20 mouse cellular contexts compared by ENCODE assay signal in the genomic region with DNA sequence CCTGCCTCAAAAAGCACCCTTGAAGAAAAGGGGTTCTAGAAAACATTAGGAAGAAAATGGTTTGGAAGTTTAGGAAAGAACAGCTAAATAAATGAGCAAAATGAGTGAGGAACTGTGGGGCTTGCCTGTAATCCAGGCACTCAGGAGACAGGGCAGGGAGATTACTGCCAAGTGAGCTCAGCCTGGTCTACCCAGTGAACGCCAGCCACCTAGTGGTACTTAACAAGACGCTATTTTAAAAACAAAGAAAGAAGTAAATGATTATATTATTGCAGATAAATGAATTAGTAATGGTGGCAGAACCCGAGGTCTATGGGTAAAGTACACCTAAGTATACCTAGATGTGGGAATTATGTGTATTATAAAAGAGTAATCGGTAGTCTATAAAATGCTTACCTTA.
DNase-seq lines count a peak whose midpoint lies in the region; ATAC-seq and TF ChIP-seq lines count a peak whose summit lies in the region.
"Had no signal": no experiment of that assay in that cellular context is flagged by ENCODE, and none has a peak within 500 bp of the region (broad histone marks: within the 10 kb centered on the region; RNA-seq: fewer than 3 reads in every experiment).

No protein-coding gene starts in this region.

- TF ChIP-seq CTCF in intestine, postnatal 0 days (IDR thresholded peaks at IDR 0.05; ENCODE audit: low read depth), result 0 out of 2 replicates have a peak, but pooled peaks have one; percentile 13

- H3K9me3 ChIP-seq in intestine, postnatal 0 days (ENCODE audit: control insufficient read depth), result no peaks in the 10 kb centered on the region
- H3K9me3 ChIP-seq in intestine, embryonic 16.5 days (ENCODE audit: control insufficient read depth, low read length), result no peaks in the 10 kb centered on the region
- H3K9me3 ChIP-seq in midbrain, embryonic 11.5 days (ENCODE audit: control insufficient read depth, low read length), result no peaks in the 10 kb centered on the region
- no peaks in the 10 kb centered on the region for H3K9me3 ChIP-seq in midbrain, embryonic 13.5 days
- H3K9me3 ChIP-seq: embryonic facial prominence, embryonic 12.5 days; heart, embryonic 13.5 days; hindbrain, embryonic 13.5 days; midbrain, embryonic 12.5 days; neural tube, embryonic 12.5 days had no signal

- H3K4me3 ChIP-seq in intestine, postnatal 0 days (ENCODE audit: low read depth, low read length), result no peak overlapping the region
- no peak overlapping the region for H3K4me3 ChIP-seq in intestine, embryonic 16.5 days (ENCODE audit: low read length)
- H3K4me3 ChIP-seq in midbrain, embryonic 11.5 days (ENCODE audit: low read depth, low read length), result no peak overlapping the region
- H3K4me3 ChIP-seq in midbrain, embryonic 13.5 days (replicated peaks), result no peak overlapping the region
- H3K4me3 ChIP-seq: embryonic facial prominence, embryonic 12.5 days; heart, embryonic 13.5 days; hindbrain, embryonic 13.5 days; midbrain, embryonic 12.5 days; neural tube, embryonic 12.5 days had no signal

- ATAC-seq in intestine, postnatal 0 days, result no peak
- ATAC-seq in intestine, embryonic 16.5 days, result no peak
- no peak for ATAC-seq in midbrain, embryonic 11.5 days (ENCODE audit: low FRiP score)
- ATAC-seq in midbrain, embryonic 13.5 days, result no peak
- no peak for ATAC-seq in activated CD4-positive, CD25-positive, alpha-beta regulatory T cell, adult 4 months
- ATAC-seq: CD4-positive, CD25-positive, alpha-beta regulatory T cell, adult 4 months; liver, postnatal 0 days had no signal

- no peak overlapping the region for H3K27ac ChIP-seq in intestine, postnatal 0 days (ENCODE audit: low read depth, low read length)
- H3K27ac ChIP-seq in intestine, embryonic 16.5 days (ENCODE audit: low read length), result no peak overlapping the region
- no peak overlapping the region for H3K27ac ChIP-seq in midbrain, embryonic 11.5 days (ENCODE audit: low read depth, low read length)
- no peak overlapping the region for H3K27ac ChIP-seq in midbrain, embryonic 13.5 days
- H3K27ac ChIP-seq: embryonic facial prominence, embryonic 12.5 days; heart, embryonic 13.5 days; hindbrain, embryonic 13.5 days; midbrain, embryonic 12.5 days; neural tube, embryonic 12.5 days had no signal

- peak; percentile 7 to 18 for DNase-seq in cerebellum, postnatal 14 days
- DNase-seq in cerebellum, postnatal 25 days, result no peak
- DNase-seq in midbrain, embryonic 11.5 days (ENCODE audit: low spot score, missing footprints), result peak; percentile 35
- DNase-seq: adrenal gland, adult 2 months; cerebellum, adult 8-10 months; kidney, postnatal 36 days; liver, postnatal 0 days; lung, postnatal 10 days; right cerebral cortex, postnatal 14 days; thymus, postnatal 14 days had no signal

- 73% methylated on average over 4 of the region's 4 CpGs for WGBS in intestine, postnatal 0 days
- 74% methylated on average over 4 of the region's 4 CpGs for WGBS in intestine, embryonic 16.5 days
- WGBS in midbrain, embryonic 11.5 days, result 73% methylated on average over 4 of the region's 4 CpGs
- 78% methylated on average over 4 of the region's 4 CpGs for WGBS in midbrain, embryonic 13.5 days

- no peaks in the 10 kb centered on the region for H3K36me3 ChIP-seq in intestine, postnatal 0 days (ENCODE audit: control insufficient read depth, insufficient read depth)
- H3K36me3 ChIP-seq in intestine, embryonic 16.5 days (ENCODE audit: control insufficient read depth, insufficient read depth, low read length), result no peaks in the 10 kb centered on the region
- H3K36me3 ChIP-seq in midbrain, embryonic 11.5 days (ENCODE audit: control insufficient read depth, insufficient read depth, low read length), result no peaks in the 10 kb centered on the region
- H3K36me3 ChIP-seq in midbrain, embryonic 13.5 days, result no peaks in the 10 kb centered on the region
- H3K36me3 ChIP-seq: embryonic facial prominence, embryonic 12.5 days; heart, embryonic 13.5 days; hindbrain, embryonic 13.5 days; midbrain, embryonic 12.5 days; neural tube, embryonic 12.5 days had no signal

- no peaks in the 10 kb centered on the region for H3K4me1 ChIP-seq in intestine, postnatal 0 days (replicated peaks; ENCODE audit: control insufficient read depth, insufficient read depth, low read length)
- H3K4me1 ChIP-seq in intestine, embryonic 16.5 days (ENCODE audit: control insufficient read depth, insufficient read depth, low read length), result no peaks in the 10 kb centered on the region
- no peaks in the 10 kb centered on the region for H3K4me1 ChIP-seq in midbrain, embryonic 11.5 days (ENCODE audit: control insufficient read depth, insufficient read depth, low read length)
- H3K4me1 ChIP-seq in midbrain, embryonic 13.5 days (replicated peaks), result no peaks in the 10 kb centered on the region
- H3K4me1 ChIP-seq: embryonic facial prominence, embryonic 12.5 days; hindbrain, embryonic 13.5 days; midbrain, embryonic 12.5 days; neural tube, embryonic 12.5 days had no signal

- H3K4me2 ChIP-seq in intestine, postnatal 0 days (replicated peaks; ENCODE audit: low read depth), result no peak overlapping the region
- no peak overlapping the region for H3K4me2 ChIP-seq in intestine, embryonic 16.5 days (ENCODE audit: low read depth, low read length)
- H3K4me2 ChIP-seq in midbrain, embryonic 11.5 days, result no peak overlapping the region
- no peak overlapping the region for H3K4me2 ChIP-seq in midbrain, embryonic 13.5 days (replicated peaks)
- H3K4me2 ChIP-seq: embryonic facial prominence, embryonic 12.5 days; heart, embryonic 13.5 days; hindbrain, embryonic 13.5 days; midbrain, embryonic 12.5 days; neural tube, embryonic 12.5 days had no signal

- H3K9ac ChIP-seq in intestine, postnatal 0 days (ENCODE audit: low read depth, low read length), result no peak overlapping the region
- H3K9ac ChIP-seq in intestine, embryonic 16.5 days (ENCODE audit: low read depth, low read length), result no peak overlapping the region
- H3K9ac ChIP-seq in midbrain, embryonic 11.5 days (ENCODE audit: low read length), result no peak overlapping the region
- H3K9ac ChIP-seq in midbrain, embryonic 13.5 days (replicated peaks), result no peak overlapping the region
- H3K9ac ChIP-seq: embryonic facial prominence, embryonic 12.5 days; heart, embryonic 13.5 days; hindbrain, embryonic 13.5 days; liver, postnatal 0 days; midbrain, embryonic 12.5 days; neural tube, embryonic 12.5 days had no signal

- H3K27me3 ChIP-seq in intestine, postnatal 0 days (replicated peaks; ENCODE audit: control insufficient read depth, insufficient read depth, low read length), result no peaks in the 10 kb centered on the region
- H3K27me3 ChIP-seq in intestine, embryonic 16.5 days (replicated peaks; ENCODE audit: control insufficient read depth, insufficient read depth, low read length), result no peaks in the 10 kb centered on the region
- no peaks in the 10 kb centered on the region for H3K27me3 ChIP-seq in midbrain, embryonic 11.5 days (ENCODE audit: control insufficient read depth, insufficient read depth, low read length)
- no peaks in the 10 kb centered on the region for H3K27me3 ChIP-seq in midbrain, embryonic 13.5 days
- H3K27me3 ChIP-seq: embryonic facial prominence, embryonic 12.5 days; heart, embryonic 13.5 days; hindbrain, embryonic 13.5 days; midbrain, embryonic 12.5 days; neural tube, embryonic 12.5 days had no signal

Comparison
In these comparisons a context has a peak if more than half of its experiments do, and no peak if none do; other contexts are left out.
1. DNase-seq: peak in cerebellum, postnatal 14 days (2 of 2) and midbrain, embryonic 11.5 days (single experiment); none in cerebellum, postnatal 25 days (0 of 2).